Mouse (Mus musculus) ES-Bruce4 (cell line): ENCODE data around the gene Gm4131. TPM values are rescaled to one million over a fixed set of nuclear protein-coding genes. Genes with fewer than 3 reads are reported as not detected.

Experiments
- H3K27ac ChIP-seq: 2 replicates; pipeline ENCODE4 v1.5.1; 2012; ENCODE audit warnings: low read length, inconsistent platforms; ENCODE audit not compliant: insufficient read depth
- H3K27me3 ChIP-seq: 2 replicates; pipeline ENCODE4 v1.6.1; 2012; ENCODE audit warnings: mild to moderate bottlenecking, low read length, inconsistent platforms; ENCODE audit not compliant: control insufficient read depth, poor library complexity, insufficient read depth, severe bottlenecking
- H3K36me3 ChIP-seq: 2 replicates; pipeline ENCODE4 v1.6.1; 2012; ENCODE audit warnings: inconsistent platforms, mild to moderate bottlenecking, low read length, moderate library complexity; ENCODE audit not compliant: control insufficient read depth, poor library complexity, insufficient read depth, severe bottlenecking
- H3K4me1 ChIP-seq: one replicate; pipeline ENCODE4 v1.8.1; 2011; ENCODE audit warnings: low read length; ENCODE audit not compliant: control insufficient read depth, insufficient read depth
- H3K4me3 ChIP-seq: 2 replicates; pipeline ENCODE4 v1.5.1; 2011; ENCODE audit warnings: low read depth, mild to moderate bottlenecking, low read length
- H3K9ac ChIP-seq: 2 replicates; pipeline ENCODE4 v1.6.1; 2012; ENCODE audit warnings: low read depth, mild to moderate bottlenecking, inconsistent platforms; ENCODE audit not compliant: poor library complexity, severe bottlenecking
- H3K9me3 ChIP-seq: replicated peaks from 2 replicates; pipeline ENCODE4 v1.6.1; 2012; ENCODE audit warnings: mild to moderate bottlenecking, low read length, inconsistent platforms; ENCODE audit not compliant: control insufficient read depth, poor library complexity, insufficient read depth, severe bottlenecking
- CTCF ChIP-seq: IDR thresholded peaks from one replicate; pipeline ENCODE4 v1.8.1; 2011; ENCODE audit warnings: low read depth, low read length
- EP300 ChIP-seq: IDR thresholded peaks from 2 replicates; pipeline ENCODE4 v1.6.1; 2011; ENCODE audit warnings: low read depth, low read length; ENCODE audit not compliant: insufficient read depth
- POLR2A ChIP-seq: IDR thresholded peaks from one replicate; pipeline ENCODE4 v1.8.1; 2011; ENCODE audit warnings: low read length; ENCODE audit not compliant: insufficient read depth
- polyA plus RNA-seq: library from polyadenylated mRNA; stranded (reverse); fragments of >200 nt; gene quantifications from 2 replicates; pipeline ENCODE4 v1.2.4, GENCODE M21; 2011; ENCODE audit warnings: low read depth; ENCODE audit not compliant: missing spikeins, insufficient read depth, insufficient read length

Gm4131 gene
- polyA plus RNA-seq, 1 experiment = not detected

- no peak overlapping the region for H3K27ac ChIP-seq
- H3K9ac ChIP-seq = no peak overlapping the region
- no peak overlapping the region for H3K4me3 ChIP-seq
- no peaks in the 10 kb centered on the region for H3K27me3 ChIP-seq
- H3K9me3 ChIP-seq = no peaks in the 10 kb centered on the region
- no peaks in the 10 kb centered on the region for H3K36me3 ChIP-seq
- TF ChIP-seq EP300 (0 out of 2 replicates have a peak, but pooled peaks have one; percentile 34), POLR2A (no peak), CTCF (peak; percentile 99)
- no peaks in the 10 kb centered on the region for H3K4me1 ChIP-seq
These were observed 74.4 kb downstream of the Gm4131 start for GRCm38 (mm10) chr14:62492196-62492850.

- no peak overlapping the region for H3K9ac ChIP-seq
- H3K36me3 ChIP-seq = no peaks in the 10 kb centered on the region
- no peaks in the 10 kb centered on the region for H3K27me3 ChIP-seq
- no peak overlapping the region for H3K4me3 ChIP-seq
- H3K27ac ChIP-seq = no peak overlapping the region
- H3K4me1 ChIP-seq = no peaks in the 10 kb centered on the region
- no peaks in the 10 kb centered on the region for H3K9me3 ChIP-seq
- TF ChIP-seq CTCF = no peak
- no peak for TF ChIP-seq EP300
- no peak for TF ChIP-seq POLR2A
These were observed 78.5 kb downstream of the Gm4131 start for GRCm38 (mm10) chr14:62488270-62488669.

GRCm38 (mm10) chr14:62481381-62481780, 85.3 kb downstream of the Gm4131 start:
- H3K27ac ChIP-seq = no peak overlapping the region
- TF ChIP-seq EP300 (no peak), CTCF (no peak), POLR2A (no peak)
- H3K9ac ChIP-seq = no peak overlapping the region
- no peaks in the 10 kb centered on the region for H3K4me1 ChIP-seq
- no peaks in the 10 kb centered on the region for H3K9me3 ChIP-seq
- H3K36me3 ChIP-seq = no peaks in the 10 kb centered on the region
- no peak overlapping the region for H3K4me3 ChIP-seq
- H3K27me3 ChIP-seq = no peaks in the 10 kb centered on the region

- Histone ChIP-seq H3K9ac (no peak overlapping the region), H3K9me3 (no peaks in the 10 kb centered on the region), H3K36me3 (no peaks in the 10 kb centered on the region), H3K27ac (no peak overlapping the region), H3K4me1 (no peaks in the 10 kb centered on the region), H3K4me3 (no peak overlapping the region), H3K27me3 (no peaks in the 10 kb centered on the region)
- TF ChIP-seq CTCF = no peak
- no peak for TF ChIP-seq POLR2A
These were observed 87.3 kb downstream of the Gm4131 start for GRCm38 (mm10) chr14:62479395-62479794.

GRCm38 (mm10) chr14:62474481-62474880, 92.2 kb downstream of the Gm4131 start:
- no peak for TF ChIP-seq CTCF
- no peak for TF ChIP-seq POLR2A
- no peak for TF ChIP-seq EP300
- Histone ChIP-seq H3K4me1 (no peaks in the 10 kb centered on the region), H3K27ac (no peak overlapping the region), H3K9me3 (no peaks in the 10 kb centered on the region), H3K36me3 (no peaks in the 10 kb centered on the region), H3K9ac (no peak overlapping the region), H3K27me3 (no peaks in the 10 kb centered on the region), H3K4me3 (no peak overlapping the region)

- H3K4me3 ChIP-seq = no peak overlapping the region
- TF ChIP-seq POLR2A = no peak
- TF ChIP-seq CTCF = no peak
- no peak for TF ChIP-seq EP300
- H3K4me1 ChIP-seq = no peaks in the 10 kb centered on the region
- H3K9ac ChIP-seq = no peak overlapping the region
- no peaks in the 10 kb centered on the region for H3K36me3 ChIP-seq
- no peaks in the 10 kb centered on the region for H3K27me3 ChIP-seq
- no peak overlapping the region for H3K27ac ChIP-seq
- H3K9me3 ChIP-seq = no peaks in the 10 kb centered on the region
These were observed 94.7 kb downstream of the Gm4131 start for GRCm38 (mm10) chr14:62472061-62472460.
